Mouse (Mus musculus): Measurements from ENCODE around the gene Hsf4. TPM values are rescaled to one million over a fixed set of nuclear protein-coding genes. Genes with fewer than 3 reads are reported as not detected.

The Hsf4 gene
- polyA plus RNA-seq, 1 experiment from 2014 or later: not detected

DNA sequence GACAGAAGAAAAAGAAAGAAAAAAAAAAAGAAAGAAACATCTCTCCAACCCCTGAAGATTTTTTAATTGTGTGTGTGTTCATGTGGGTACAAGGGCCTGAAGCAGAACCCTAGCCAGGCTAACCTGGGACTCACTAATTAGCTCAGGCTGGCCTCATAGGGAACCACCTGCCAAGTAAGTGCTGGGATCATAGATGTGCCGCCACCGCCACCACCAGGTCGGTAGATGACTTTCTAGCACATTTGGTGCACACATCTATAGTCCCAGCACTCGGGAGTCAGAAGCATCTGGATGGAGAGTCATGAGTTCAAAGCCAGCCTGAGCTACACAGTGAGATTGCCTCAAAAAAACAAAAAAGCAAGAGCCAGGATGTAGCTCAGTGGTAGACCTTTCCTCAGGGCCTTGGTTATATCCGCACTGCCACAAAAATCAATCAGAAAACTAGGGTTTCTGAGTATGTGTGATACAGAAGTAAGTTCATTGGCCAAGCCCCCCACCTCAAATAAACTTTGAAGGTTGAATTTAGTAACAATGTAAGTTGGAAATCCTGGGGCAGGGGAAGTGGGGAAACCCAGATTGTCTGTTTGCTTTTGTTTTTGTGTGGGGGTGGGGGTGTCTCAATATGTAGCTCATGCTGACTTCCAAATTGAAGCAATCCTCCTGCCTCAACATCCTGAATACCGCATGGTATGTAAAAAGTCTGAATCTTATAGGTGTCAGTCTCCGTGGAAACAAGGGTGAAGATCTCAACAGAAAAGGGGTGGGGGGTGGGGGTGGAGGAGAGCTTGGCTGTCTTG is 12.1 kb upstream of the Hsf4 start:
- H3K27ac ChIP-seq (ENCODE audit: low read depth, low read length): no peak overlapping the region
- DNase-seq (ENCODE audit: low spot score) (no peak), ATAC-seq (ENCODE audit: insufficient read depth, low FRiP score, low TSS enrichment) (no peak)
- no peak overlapping the region for H3K9ac ChIP-seq (ENCODE audit: low read length)
- no peak overlapping the region for H3K4me3 ChIP-seq (ENCODE audit: low read depth, low read length)
- no peaks in the 10 kb centered on the region for H3K9me3 ChIP-seq (ENCODE audit: control insufficient read depth, low read length)
- WGBS: 63% methylated on average over 7 of the region's 7 CpGs
- H3K4me2 ChIP-seq (ENCODE audit: low read depth): no peak overlapping the region
- peaks cover 53% of the 10 kb centered on the region for H3K27me3 ChIP-seq (ENCODE audit: control insufficient read depth, insufficient read depth, low read length)
- no peaks in the 10 kb centered on the region; the same call in 1 of the 2 replicates for H3K36me3 ChIP-seq (ENCODE audit: control insufficient read depth, insufficient read depth, low read length)
- H3K4me1 ChIP-seq (ENCODE audit: control insufficient read depth, insufficient read depth, low read length): peaks cover 12% of the 10 kb centered on the region

GRCm38 (mm10) chr8:105258911-105259720 is 10.5 kb upstream of the Hsf4 start:
- peak overlapping the region; percentile 65 for H3K4me2 ChIP-seq (ENCODE audit: low read depth)
- 0 out of 2 replicates have a peak overlapping the region, but pooled peaks have one; percentile 28 for H3K9ac ChIP-seq (ENCODE audit: low read length)
- DNase-seq (ENCODE audit: low spot score): peak; percentile 63
- peak; percentile 39 for ATAC-seq (ENCODE audit: insufficient read depth, low FRiP score, low TSS enrichment)
- no peaks in the 10 kb centered on the region for H3K9me3 ChIP-seq (ENCODE audit: control insufficient read depth, low read length)
- H3K27ac ChIP-seq (ENCODE audit: low read depth, low read length): no peak overlapping the region
- whole genome bisulfite sequencing: 1% methylated on average over 55 of the region's 55 CpGs
- H3K27me3 ChIP-seq (ENCODE audit: control insufficient read depth, insufficient read depth, low read length): peaks cover 65% of the 10 kb centered on the region
- H3K4me1 ChIP-seq (ENCODE audit: control insufficient read depth, insufficient read depth, low read length): peaks cover 12% of the 10 kb centered on the region
- H3K4me3 ChIP-seq (ENCODE audit: low read depth, low read length): peak overlapping the region; percentile 33
- H3K36me3 ChIP-seq (ENCODE audit: control insufficient read depth, insufficient read depth, low read length): no peaks in the 10 kb centered on the region

DNA sequence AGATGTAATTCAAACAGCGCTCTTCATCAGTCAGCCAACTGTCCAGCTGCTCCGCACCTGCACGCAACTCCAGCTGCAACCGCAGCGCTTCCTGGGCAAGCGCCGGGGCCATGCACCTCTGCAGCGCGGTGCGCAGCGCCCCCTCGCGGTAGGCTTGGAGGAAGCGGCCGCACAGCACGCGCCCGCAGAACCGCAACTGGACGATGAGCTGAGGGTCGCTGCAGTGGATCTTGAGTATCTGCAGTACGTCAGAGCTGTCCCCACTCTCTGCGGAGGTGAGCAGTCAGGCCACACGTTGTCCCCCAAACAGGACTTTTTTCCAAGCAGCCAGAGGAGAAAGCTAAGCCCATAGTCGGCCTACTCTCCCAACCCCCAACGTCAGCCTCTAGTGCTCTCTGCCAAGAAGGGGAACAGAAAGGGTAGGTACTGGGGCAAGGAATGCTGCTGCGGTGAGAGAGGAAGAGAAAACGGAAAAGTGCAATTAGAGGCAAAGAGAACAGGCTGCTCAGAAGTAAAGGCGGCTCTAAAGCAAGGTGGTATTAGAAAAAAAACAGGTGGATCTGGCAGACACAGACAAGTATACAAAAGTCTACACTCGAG is 9.8 kb upstream of the Hsf4 start:
- WGBS: 4% methylated on average over 30 of the region's 30 CpGs
- Histone ChIP-seq H3K4me1 (ENCODE audit: control insufficient read depth, insufficient read depth, low read length) (peaks cover 10% of the 10 kb centered on the region), H3K36me3 (ENCODE audit: control insufficient read depth, insufficient read depth, low read length) (no peaks in the 10 kb centered on the region), H3K9ac (ENCODE audit: low read length) (0 out of 2 replicates have a peak overlapping the region, but pooled peaks have one; percentile 28), H3K27me3 (ENCODE audit: control insufficient read depth, insufficient read depth, low read length) (peaks cover 69% of the 10 kb centered on the region), H3K27ac (ENCODE audit: low read depth, low read length) (no peak overlapping the region), H3K4me2 (ENCODE audit: low read depth) (peak overlapping the region; percentile 65), H3K4me3 (ENCODE audit: low read depth, low read length) (peak overlapping the region; percentile 33), H3K9me3 (ENCODE audit: control insufficient read depth, low read length) (no peaks in the 10 kb centered on the region)
- ATAC-seq (ENCODE audit: insufficient read depth, low FRiP score, low TSS enrichment) (peak; percentile 64), DNase-seq (ENCODE audit: low spot score) (peak; percentile 88)

DNA sequence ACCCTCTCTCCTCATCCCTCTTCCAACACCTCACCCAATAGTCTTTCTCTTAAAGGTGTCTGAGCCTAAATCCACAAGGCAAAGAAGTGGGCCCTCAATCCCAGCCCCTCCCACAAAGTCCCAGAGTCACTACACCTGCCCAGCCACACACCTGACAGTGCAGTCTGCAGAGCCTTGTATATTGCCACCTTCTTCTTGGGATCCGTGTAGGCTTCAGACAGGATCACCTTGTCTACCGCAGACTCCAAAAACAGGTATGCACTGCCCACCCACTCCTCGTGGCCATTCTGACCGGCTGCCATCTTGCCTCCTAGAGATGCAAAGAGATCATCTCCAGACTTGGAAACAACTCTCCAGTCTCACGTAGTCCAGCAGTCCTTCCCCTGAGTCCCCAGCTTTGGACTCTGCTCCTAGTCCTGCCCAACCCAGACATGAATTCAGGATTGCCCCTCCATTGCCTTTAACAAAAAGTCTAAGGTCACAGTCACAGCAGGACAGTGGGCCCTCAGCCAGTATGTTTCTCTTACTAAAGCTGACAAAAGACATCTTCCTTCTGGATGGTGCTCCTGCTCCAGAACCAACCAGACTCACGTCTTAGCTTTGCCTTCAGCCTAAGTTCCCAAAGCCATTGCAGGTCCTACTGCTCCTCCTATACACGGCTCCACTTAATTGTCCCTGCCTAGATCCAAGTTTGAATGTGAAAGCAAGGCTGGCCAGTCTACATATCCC is 9.1 kb upstream of the Hsf4 start:
- Histone ChIP-seq H3K4me1 (ENCODE audit: control insufficient read depth, insufficient read depth, low read length) (peaks cover 8% of the 10 kb centered on the region), H3K9me3 (ENCODE audit: control insufficient read depth, low read length) (no peaks in the 10 kb centered on the region), H3K27me3 (ENCODE audit: control insufficient read depth, insufficient read depth, low read length) (peaks cover 70% of the 10 kb centered on the region), H3K36me3 (ENCODE audit: control insufficient read depth, insufficient read depth, low read length) (no peaks in the 10 kb centered on the region), H3K9ac (ENCODE audit: low read length) (no peak overlapping the region), H3K4me2 (ENCODE audit: low read depth) (no peak overlapping the region), H3K4me3 (ENCODE audit: low read depth, low read length) (no peak overlapping the region), H3K27ac (ENCODE audit: low read depth, low read length) (no peak overlapping the region)
- no peak; the same call in 1 of the 2 replicates for ATAC-seq (ENCODE audit: insufficient read depth, low FRiP score, low TSS enrichment)
- 54% methylated on average over 7 of the region's 7 CpGs for WGBS
- no peak for DNase-seq (ENCODE audit: low spot score)

DNA sequence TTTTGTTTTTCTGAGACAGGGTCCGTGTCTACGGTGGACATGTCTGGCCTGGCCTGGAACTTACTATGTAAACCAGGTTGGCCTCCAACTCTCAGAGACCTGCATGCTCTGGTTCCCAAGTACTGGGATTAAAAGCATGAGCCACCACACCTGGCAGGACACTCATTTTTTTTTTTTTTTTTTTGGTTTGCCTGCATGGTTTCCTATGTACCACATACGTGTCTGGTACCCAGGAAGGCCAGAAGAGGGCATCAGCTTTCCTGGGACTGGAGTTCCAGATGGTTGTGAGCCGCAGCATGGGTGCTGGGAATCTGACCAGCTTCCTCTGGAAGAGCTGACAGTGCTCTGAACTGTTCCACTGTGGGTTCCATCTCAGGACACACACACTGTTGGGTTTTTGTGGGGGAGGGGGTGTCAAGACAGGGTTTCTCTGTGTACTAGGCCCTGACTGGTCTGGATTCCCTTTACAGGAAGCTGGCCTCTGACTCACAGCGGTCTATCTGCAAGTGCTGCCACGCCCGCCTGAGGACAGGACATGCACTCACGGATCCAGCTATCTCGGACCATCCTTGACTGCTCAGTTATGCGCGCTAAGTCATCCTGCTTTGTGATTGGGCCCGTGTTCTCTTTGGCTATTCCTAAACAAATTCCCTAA is 8.1 kb upstream of the Hsf4 start:
- Histone ChIP-seq H3K36me3 (ENCODE audit: control insufficient read depth, insufficient read depth, low read length) (no peaks in the 10 kb centered on the region), H3K27me3 (ENCODE audit: control insufficient read depth, insufficient read depth, low read length) (peaks cover 73% of the 10 kb centered on the region), H3K4me1 (ENCODE audit: control insufficient read depth, insufficient read depth, low read length) (peaks cover 8% of the 10 kb centered on the region), H3K4me2 (ENCODE audit: low read depth) (no peak overlapping the region), H3K9ac (ENCODE audit: low read length) (no peak overlapping the region), H3K27ac (ENCODE audit: low read depth, low read length) (no peak overlapping the region), H3K4me3 (ENCODE audit: low read depth, low read length) (no peak overlapping the region), H3K9me3 (ENCODE audit: control insufficient read depth, low read length) (no peaks in the 10 kb centered on the region; the same call in 1 of the 2 replicates)
- no peak for ATAC-seq (ENCODE audit: insufficient read depth, low FRiP score, low TSS enrichment)
- 83% methylated on average over 12 of the region's 12 CpGs for WGBS
- no peak for DNase-seq (ENCODE audit: low spot score)

DNA sequence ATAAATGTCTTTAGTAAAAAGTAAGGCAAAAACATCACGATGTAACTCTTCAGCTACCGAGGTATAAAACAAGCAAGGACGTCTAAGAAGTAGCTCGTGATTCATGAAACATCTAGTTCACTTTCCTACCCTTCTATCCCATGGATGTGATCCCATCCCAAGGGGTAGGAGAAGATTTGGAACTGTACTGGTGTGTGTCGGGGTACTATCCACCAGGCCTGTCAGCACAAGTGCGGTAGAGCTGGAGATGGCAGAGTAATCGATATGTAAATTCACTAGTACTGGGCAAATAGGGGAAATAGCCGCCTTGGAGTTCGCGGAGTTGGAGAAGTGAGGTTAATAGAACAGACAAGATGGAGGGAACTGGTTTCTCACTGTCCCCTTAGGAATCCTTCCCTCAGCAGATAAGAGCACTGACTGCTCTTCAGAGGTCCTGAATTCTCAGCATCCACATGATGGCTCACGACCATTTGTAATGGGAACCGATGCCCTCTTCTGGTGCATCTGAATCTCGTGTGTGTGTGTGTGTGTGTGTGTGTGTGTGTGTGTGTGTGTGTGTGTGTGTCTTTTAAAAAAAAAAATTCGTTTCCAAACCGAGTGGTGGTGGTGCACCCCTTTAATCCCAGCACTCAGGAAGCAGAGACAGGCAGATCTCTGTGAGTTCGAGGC is 6.2 kb upstream of the Hsf4 start:
- DNase-seq (ENCODE audit: low spot score) (no peak), ATAC-seq (ENCODE audit: insufficient read depth, low FRiP score, low TSS enrichment) (no peak)
- Histone ChIP-seq H3K9ac (ENCODE audit: low read length) (no peak overlapping the region), H3K27me3 (ENCODE audit: control insufficient read depth, insufficient read depth, low read length) (peaks cover 81% of the 10 kb centered on the region), H3K4me1 (ENCODE audit: control insufficient read depth, insufficient read depth, low read length) (peaks cover 12% of the 10 kb centered on the region), H3K27ac (ENCODE audit: low read depth, low read length) (no peak overlapping the region), H3K9me3 (ENCODE audit: control insufficient read depth, low read length) (no peaks in the 10 kb centered on the region; the same call in 1 of the 2 replicates), H3K36me3 (ENCODE audit: control insufficient read depth, insufficient read depth, low read length) (no peaks in the 10 kb centered on the region), H3K4me3 (ENCODE audit: low read depth, low read length) (no peak overlapping the region), H3K4me2 (ENCODE audit: low read depth) (no peak overlapping the region)
- 40% methylated on average over 16 of the region's 16 CpGs for WGBS

GRCm38 (mm10) chr8:105264024-105264982 is 5.3 kb upstream of the Hsf4 start, which contains the start of the genes Tradd and Fbxl8:
Gene Tradd, minus strand, starts transcription at chr8:105264609.
Gene Fbxl8, plus strand, starts transcription at chr8:105264648.
- DNase-seq (ENCODE audit: low spot score) (peak; percentile 75), ATAC-seq (ENCODE audit: insufficient read depth, low FRiP score, low TSS enrichment) (peak; percentile 46)
- H3K27me3 ChIP-seq (ENCODE audit: control insufficient read depth, insufficient read depth, low read length): peaks cover 81% of the 10 kb centered on the region
- 1% methylated on average over 54 of the region's 54 CpGs for WGBS
- H3K4me3 ChIP-seq (ENCODE audit: low read depth, low read length): peak within 1 kb of the TSS; percentile 59
- no peaks in the 10 kb centered on the region for H3K36me3 ChIP-seq (ENCODE audit: control insufficient read depth, insufficient read depth, low read length)
- H3K4me2 ChIP-seq (ENCODE audit: low read depth): peak within 1 kb of the TSS; percentile 83
- H3K9ac ChIP-seq (ENCODE audit: low read length): peak within 1 kb of the TSS; percentile 52
- no peak within 1 kb of the TSS for H3K27ac ChIP-seq (ENCODE audit: low read depth, low read length)
- no peaks in the 10 kb centered on the region; the same call in 1 of the 2 replicates for H3K9me3 ChIP-seq (ENCODE audit: control insufficient read depth, low read length)
- H3K4me1 ChIP-seq (ENCODE audit: control insufficient read depth, insufficient read depth, low read length): peaks cover 6% of the 10 kb centered on the region

Measured in neural tube, embryonic 11.5 days (tissue).